Mouse (Mus musculus) limb, embryonic 15.5 days (tissue): ENCODE results near the gene Vac14. TPM values are rescaled to one million over a fixed set of nuclear protein-coding genes. Genes with fewer than 3 reads are reported as not detected.
"Not testable (repeated sequence)": the region's sequence is repeated elsewhere in the genome, so short reads cannot be mapped to it uniquely, and the experiment has no call there.

Source experiments
- ATAC-seq: fragments of 200-750 bp; cut with Nextera tagmentation; 2 replicates; pipeline ENCODE4 v1.8.0; 2017; ENCODE audit warnings: low read depth, moderate TSS enrichment; ENCODE audit not compliant: insufficient number of reproducible peaks, low FRiP score, low TSS enrichment
- H3K27ac ChIP-seq: fragments of 300-500 bp; sonication (generic); 2 replicates; pipeline ENCODE4 v1.5.1; 2015; ENCODE audit warnings: moderate library complexity, mild to moderate bottlenecking, inconsistent platforms
- H3K27me3 ChIP-seq: fragments of 300-500 bp; sonication (generic); 2 replicates; pipeline ENCODE4 v1.6.1; 2015; ENCODE audit warnings: inconsistent platforms
- H3K36me3 ChIP-seq: fragments of 300-500 bp; sonication (generic); 2 replicates; pipeline ENCODE4 v1.6.1; 2015; ENCODE audit warnings: inconsistent platforms
- H3K4me1 ChIP-seq: fragments of 300-500 bp; sonication (generic); 2 replicates; pipeline ENCODE4 v1.6.1; 2015; ENCODE audit warnings: inconsistent platforms
- H3K4me2 ChIP-seq: fragments of 300-500 bp; sonication (generic); 2 replicates; pipeline ENCODE4 v1.6.1; 2015; ENCODE audit warnings: mild to moderate bottlenecking, inconsistent platforms
- H3K4me3 ChIP-seq: fragments of 300-500 bp; sonication (generic); 2 replicates; pipeline ENCODE4 v1.5.1; 2015; ENCODE audit warnings: mild to moderate bottlenecking, inconsistent platforms
- H3K9ac ChIP-seq: fragments of 300-500 bp; sonication (generic); 2 replicates; pipeline ENCODE4 v1.6.1; 2015; ENCODE audit warnings: inconsistent platforms
- H3K9me3 ChIP-seq: fragments of 300-500 bp; sonication (generic); 2 replicates; pipeline ENCODE4 v1.6.1; 2016; ENCODE audit warnings: inconsistent platforms
- WGBS: fragments of 180-500 bp; shearing (Covaris S2); methylation state at CpG from one replicate; pipeline ENCODE4 v1.1.7; 2015; 5-methylcytosine and 5-hydroxymethylcytosine counted together
- polyA plus RNA-seq: library from polyadenylated mRNA; unstranded; fragments of >200 nt; fragmentation: Nextera tagmentation; extraction: Ambion mirVana; gene quantifications from 2 replicates; pipeline ENCODE4 v1.2.1, GENCODE M21; 2015

The Vac14 gene
- polyA plus RNA-seq, 1 experiment from 2014 or later, result 14.2 TPM

DNA sequence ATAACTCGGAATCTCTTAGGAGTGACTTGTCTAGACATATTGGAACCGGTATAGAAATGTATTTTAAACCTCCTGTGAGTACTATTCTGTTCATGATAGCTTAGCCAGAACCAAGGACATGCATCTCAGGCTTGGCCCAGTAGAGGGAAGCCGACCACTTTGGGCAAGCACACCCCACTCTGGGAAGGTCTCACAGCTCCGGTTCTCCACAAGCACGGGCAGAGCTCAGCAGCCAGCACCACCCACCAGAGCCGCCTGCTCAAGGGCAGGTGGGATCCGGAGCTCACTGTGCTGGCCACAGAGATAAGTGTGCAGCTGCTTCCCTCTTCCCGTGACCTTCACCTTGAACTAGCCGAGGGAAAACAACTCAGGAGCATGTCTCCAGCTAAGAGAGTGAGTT lies 32.5 kb downstream of the Vac14 start:
- no peak overlapping the region for H3K4me2 ChIP-seq
- no peak overlapping the region for H3K9ac ChIP-seq
- no peak overlapping the region for H3K4me3 ChIP-seq
- no peaks in the 10 kb centered on the region for H3K4me1 ChIP-seq
- 85% methylated on average over 9 of the region's 9 CpGs for WGBS
- H3K9me3 ChIP-seq, result no peaks in the 10 kb centered on the region
- no peak overlapping the region for H3K27ac ChIP-seq
- peaks cover 27% of the 10 kb centered on the region for H3K36me3 ChIP-seq
- H3K27me3 ChIP-seq, result no peaks in the 10 kb centered on the region
- ATAC-seq, result no peak

DNA sequence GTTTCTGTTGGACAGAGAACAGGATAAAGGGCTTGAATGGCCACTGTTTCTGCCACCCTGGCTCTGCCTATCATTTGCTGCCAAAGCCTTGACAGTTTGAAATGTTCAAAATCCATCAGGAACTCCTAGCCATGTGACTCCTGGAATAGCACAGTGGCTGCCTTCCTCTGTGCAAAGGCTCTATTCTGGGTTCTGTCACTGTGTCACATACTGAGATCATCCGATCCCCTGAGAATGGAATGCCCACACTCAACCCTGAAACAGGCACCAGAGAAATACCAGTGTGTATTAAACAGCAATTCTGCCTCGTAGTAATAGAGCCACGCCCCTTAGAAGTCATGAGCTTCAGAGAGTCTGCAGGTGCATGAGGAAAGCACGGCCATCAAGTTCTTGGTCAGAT lies 33.5 kb downstream of the Vac14 start:
- Histone ChIP-seq H3K27ac (no peak overlapping the region), H3K9me3 (no peaks in the 10 kb centered on the region), H3K9ac (no peak overlapping the region), H3K27me3 (no peaks in the 10 kb centered on the region), H3K36me3 (peaks cover 25% of the 10 kb centered on the region), H3K4me2 (no peak overlapping the region), H3K4me3 (no peak overlapping the region), H3K4me1 (no peaks in the 10 kb centered on the region)
- no peak; the same call in 1 of the 2 replicates for ATAC-seq
- WGBS, result 80% methylated on average over 4 of the region's 4 CpGs

DNA sequence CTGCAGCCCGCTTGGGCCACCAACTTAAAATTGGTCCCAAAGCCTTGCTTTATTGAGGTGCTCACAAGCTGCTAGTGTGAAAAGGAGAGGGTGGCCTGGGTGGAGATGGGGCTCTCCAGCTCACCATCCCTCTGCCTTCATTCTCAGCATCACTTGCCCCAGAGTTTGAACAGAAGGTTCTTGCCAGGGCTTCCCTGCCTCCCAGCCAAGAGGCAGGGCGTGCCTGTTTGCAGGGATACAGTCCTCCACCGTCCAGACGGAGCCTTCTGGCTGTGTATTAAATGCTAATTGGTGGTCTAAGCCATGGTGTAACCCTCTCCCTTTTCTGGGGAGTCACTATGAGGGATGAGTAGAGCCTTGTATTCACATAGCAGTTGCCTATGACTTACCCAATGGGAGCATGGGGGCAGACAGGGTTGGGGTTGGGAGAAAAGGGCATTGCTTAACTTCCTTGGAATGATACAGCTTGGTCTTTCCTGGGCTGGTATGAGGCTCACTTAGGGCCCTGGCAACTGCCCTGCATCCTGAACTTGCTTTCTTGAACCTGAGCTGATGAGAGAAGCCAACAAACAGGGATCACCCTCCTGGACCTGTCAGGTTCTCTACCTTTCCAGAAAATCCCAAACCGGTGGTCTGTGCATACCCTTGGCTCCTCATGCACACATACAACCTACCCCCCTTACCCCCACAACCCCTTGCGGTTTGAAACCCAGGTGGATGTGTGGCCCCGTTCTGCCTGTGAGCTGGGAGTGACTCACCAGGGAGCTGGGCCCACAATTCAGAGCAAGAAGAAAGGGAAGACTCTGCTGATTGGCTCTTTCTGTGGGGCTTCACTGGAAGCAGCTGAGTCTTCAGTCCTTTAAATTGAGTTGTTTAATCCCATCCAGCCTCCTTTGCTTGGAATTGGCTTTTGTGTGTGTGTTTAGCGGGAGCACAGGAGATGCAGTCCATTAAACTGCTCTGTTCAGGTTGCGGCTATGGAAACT lies 36.0 kb downstream of the Vac14 start:
- H3K4me2 ChIP-seq, result no peak overlapping the region
- peaks cover 23% of the 10 kb centered on the region for H3K36me3 ChIP-seq
- H3K27me3 ChIP-seq, result no peaks in the 10 kb centered on the region
- 84% methylated on average over 9 of the region's 9 CpGs for WGBS
- no peak overlapping the region for H3K27ac ChIP-seq
- no peak overlapping the region for H3K9ac ChIP-seq
- no peaks in the 10 kb centered on the region for H3K4me1 ChIP-seq
- no peak overlapping the region for H3K4me3 ChIP-seq
- no peak for ATAC-seq
- H3K9me3 ChIP-seq, result no peaks in the 10 kb centered on the region

DNA sequence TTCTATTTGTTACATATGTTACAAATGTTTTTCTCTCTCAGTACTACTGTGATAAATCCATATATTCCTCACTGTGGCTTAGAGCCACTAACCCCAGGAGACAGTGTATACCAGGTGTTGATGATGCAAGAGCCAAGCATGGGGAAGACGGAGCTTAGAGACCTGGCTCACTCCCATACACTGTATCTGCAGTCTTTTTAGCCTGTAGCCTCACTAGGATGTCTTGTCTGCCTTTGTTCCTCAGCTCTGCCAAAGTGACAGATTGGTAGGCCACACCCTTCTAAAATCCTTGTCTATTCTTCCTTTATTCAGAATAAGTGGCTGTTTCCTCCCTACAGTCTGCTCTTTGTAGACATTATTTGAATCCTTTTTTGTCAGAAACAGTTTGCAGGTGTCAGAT lies 37.4 kb downstream of the Vac14 start:
- H3K9me3 ChIP-seq, result no peaks in the 10 kb centered on the region
- WGBS, result 57% methylated on average over 1 of the region's 1 CpGs
- no peak for ATAC-seq
- peaks cover 18% of the 10 kb centered on the region for H3K36me3 ChIP-seq
- no peak overlapping the region for H3K27ac ChIP-seq
- no peaks in the 10 kb centered on the region for H3K4me1 ChIP-seq
- H3K9ac ChIP-seq, result no peak overlapping the region
- no peaks in the 10 kb centered on the region for H3K27me3 ChIP-seq
- H3K4me2 ChIP-seq, result no peak overlapping the region
- H3K4me3 ChIP-seq, result no peak overlapping the region

DNA sequence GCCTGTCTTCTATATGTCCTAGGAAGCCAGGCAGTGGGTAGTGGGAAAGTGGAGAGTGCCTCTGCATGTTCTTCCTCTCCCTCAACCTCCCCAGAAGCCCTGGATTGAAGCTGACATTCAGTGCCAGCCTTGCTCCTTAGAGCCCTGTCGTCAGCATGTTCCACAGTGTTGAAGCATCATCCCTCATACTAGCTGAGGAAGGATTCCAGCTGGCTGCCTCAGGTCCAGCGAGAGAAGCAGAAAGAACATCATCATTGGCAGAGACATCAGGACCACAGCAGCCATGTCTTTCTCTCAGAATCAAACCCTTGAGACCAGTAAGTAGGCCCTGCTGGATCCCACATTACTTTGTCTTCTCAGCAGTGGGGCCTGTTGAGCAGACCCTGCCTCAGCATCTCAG lies 39.3 kb downstream of the Vac14 start:
- Histone ChIP-seq H3K27ac (no peak overlapping the region), H3K4me2 (no peak overlapping the region), H3K9me3 (no peaks in the 10 kb centered on the region), H3K4me3 (no peak overlapping the region), H3K4me1 (no peaks in the 10 kb centered on the region), H3K27me3 (no peaks in the 10 kb centered on the region), H3K36me3 (peaks cover 15% of the 10 kb centered on the region), H3K9ac (no peak overlapping the region)
- WGBS, result 88% methylated on average over 2 of the region's 2 CpGs
- no peak for ATAC-seq

DNA sequence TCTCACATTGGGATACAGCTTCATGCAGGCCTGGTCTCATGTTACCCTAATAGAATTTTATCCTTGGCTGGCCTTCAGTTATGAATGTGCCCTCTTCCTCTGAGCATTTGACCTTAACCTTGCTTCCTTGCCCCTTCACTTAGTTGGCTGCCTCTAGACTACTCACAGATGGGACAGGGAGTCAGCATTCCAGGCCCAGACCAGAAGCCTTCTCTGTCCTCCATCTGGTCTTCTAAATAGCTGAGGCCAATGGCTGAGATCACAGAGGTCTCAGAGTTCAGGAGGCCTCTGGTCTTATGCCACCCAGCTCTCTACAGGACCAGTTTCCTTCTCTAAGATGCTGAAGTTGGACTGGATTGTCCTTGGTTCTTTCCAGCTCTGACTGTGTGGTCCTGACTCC lies 41.7 kb downstream of the Vac14 start:
- peaks cover 10% of the 10 kb centered on the region for H3K36me3 ChIP-seq
- no peaks in the 10 kb centered on the region for H3K27me3 ChIP-seq

DNA sequence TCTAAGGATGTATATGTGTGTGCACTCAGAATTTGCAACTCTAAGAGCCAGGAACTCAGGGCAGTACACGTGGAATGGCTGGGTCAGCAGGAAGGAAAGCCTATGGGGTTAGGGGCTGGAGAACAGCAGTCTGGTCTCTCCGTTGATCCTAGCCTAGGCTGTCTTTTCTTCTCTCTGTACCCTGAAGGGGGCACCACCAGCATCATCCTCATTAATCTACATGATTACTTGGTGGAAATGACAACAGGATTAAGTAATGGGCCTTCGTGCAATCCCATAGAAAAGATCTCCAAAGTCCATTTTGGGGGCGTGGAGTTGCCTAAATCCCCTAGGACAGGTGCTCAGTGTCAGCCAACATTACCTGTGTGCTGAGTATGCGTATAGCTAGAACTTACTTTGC lies 44.2 kb downstream of the Vac14 start:
- no peak overlapping the region for H3K9ac ChIP-seq
- H3K4me3 ChIP-seq, result no peak overlapping the region
- peaks cover 9% of the 10 kb centered on the region; the same call in 1 of the 2 replicates for H3K4me1 ChIP-seq
- H3K27ac ChIP-seq, result no peak overlapping the region
- no peaks in the 10 kb centered on the region for H3K9me3 ChIP-seq
- WGBS, result 76% methylated on average over 5 of the region's 5 CpGs
- ATAC-seq, result no peak; the same call in 1 of the 2 replicates
- no peak overlapping the region for H3K4me2 ChIP-seq
- H3K36me3 ChIP-seq, result peaks cover 9% of the 10 kb centered on the region
- H3K27me3 ChIP-seq, result no peaks in the 10 kb centered on the region

More for the DNA sequence above, 41.7 kb downstream of the Vac14 start:
- Histone ChIP-seq H3K9me3 (no peaks in the 10 kb centered on the region), H3K4me1 (peaks cover 9% of the 10 kb centered on the region; the same call in 1 of the 2 replicates), H3K27ac (no peak overlapping the region), H3K4me2 (no peak overlapping the region), H3K4me3 (no peak overlapping the region), H3K9ac (no peak overlapping the region)
- ATAC-seq, result no peak

DNA sequence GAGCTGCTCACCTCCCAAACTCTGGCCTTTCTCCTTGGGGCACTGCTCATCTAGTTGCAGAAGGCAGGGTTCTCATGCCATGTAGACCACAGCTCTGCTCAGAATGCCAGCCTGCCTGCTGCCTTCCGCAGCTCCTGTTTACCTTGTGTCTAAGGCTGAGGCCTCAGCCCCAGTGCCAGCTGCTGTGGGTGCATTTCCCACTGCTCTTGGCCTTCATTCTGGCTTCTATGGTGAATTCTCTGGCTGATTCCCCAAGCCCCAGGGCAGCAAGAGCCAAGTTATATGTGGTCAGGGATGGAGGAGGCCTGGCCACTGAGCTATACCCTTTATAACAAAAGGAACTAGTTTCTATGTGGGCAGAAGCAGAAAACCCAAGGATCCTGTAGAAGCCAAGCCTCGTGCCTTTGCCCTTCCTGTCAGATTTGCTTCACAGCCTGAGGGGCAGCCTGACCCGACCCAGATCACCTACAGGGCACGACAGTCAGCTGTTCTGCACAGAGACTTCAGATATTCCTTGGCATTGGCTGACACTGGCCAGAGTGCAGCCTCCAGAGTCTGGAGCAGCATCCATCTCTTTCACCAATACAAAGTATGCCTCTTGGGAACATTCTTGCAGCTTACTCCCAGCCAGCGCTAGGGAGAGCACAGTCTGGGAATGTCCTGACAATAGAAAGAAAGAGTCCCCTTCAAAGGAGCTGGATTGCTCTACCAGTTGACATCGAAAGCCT lies 44.8 kb downstream of the Vac14 start:
- H3K4me2 ChIP-seq, result no peak overlapping the region
- H3K27ac ChIP-seq, result no peak overlapping the region
- peaks cover 5% of the 10 kb centered on the region; the same call in 1 of the 2 replicates for H3K36me3 ChIP-seq
- H3K4me3 ChIP-seq, result no peak overlapping the region
- no peak for ATAC-seq
- no peak overlapping the region for H3K9ac ChIP-seq
- peaks cover 9% of the 10 kb centered on the region; the same call in 1 of the 2 replicates for H3K4me1 ChIP-seq
- 80% methylated on average over 6 of the region's 6 CpGs for WGBS
- no peaks in the 10 kb centered on the region for H3K27me3 ChIP-seq
- no peaks in the 10 kb centered on the region for H3K9me3 ChIP-seq

DNA sequence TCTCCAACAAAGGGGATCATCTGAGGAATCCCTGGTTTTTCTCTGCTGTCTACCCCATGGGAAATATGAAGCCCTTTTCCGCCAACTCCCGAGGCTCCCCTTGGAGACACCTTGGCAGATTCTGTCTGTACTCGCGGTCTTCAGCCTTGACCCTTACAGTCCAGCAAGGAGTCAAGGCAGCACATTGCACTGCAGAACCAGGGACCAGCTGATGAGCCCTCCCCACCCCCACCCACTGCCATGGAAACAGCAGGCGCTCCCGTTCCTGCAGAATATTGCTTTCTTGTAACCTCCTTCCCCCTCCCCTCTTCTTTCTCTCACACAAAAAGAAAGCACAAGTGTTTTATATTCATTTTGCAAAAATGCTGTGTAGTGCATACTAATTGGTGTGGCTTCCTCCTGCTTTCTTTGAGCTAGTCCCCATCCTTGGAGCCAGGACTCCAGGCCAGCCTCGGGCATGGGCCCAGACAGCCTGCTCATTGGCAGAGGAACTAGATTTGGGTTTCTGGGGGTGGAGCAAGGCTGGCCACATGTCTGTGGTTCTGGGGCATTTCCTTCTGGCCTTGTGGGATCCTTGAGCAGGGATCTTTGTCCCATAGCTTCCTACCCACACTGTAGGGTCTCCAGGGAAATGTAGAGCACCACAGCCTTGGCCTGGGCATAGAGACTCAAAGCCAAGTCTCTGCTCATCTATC lies 46.0 kb downstream of the Vac14 start:
- 65% methylated on average over 7 of the region's 7 CpGs for WGBS

DNA sequence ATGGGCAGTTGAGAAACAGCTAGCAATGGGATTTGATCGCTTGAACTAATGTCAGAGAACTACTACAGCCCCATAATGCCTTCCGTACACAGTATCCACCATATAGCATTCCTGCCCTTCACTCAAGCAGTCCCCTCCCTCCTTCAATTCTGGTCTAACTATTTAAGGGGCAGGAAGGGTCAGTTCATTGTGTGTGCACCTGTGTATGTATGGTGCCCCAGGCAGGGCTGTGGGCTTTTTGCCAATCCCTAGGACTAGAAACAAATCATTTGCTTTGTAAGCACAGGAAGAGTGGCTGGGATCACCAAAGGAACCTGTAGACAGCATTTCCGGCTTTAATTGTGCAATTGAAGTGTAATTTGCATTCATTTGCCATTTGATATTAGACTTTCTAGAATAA lies 46.6 kb downstream of the Vac14 start:
- Histone ChIP-seq H3K9ac (no peak overlapping the region), H3K4me1 (peaks cover 11% of the 10 kb centered on the region; the same call in 1 of the 2 replicates), H3K9me3 (no peaks in the 10 kb centered on the region), H3K4me2 (no peak overlapping the region), H3K27me3 (no peaks in the 10 kb centered on the region), H3K4me3 (no peak overlapping the region), H3K36me3 (peaks cover 5% of the 10 kb centered on the region; the same call in 1 of the 2 replicates), H3K27ac (no peak overlapping the region)
- WGBS, result 85% methylated on average over 3 of the region's 3 CpGs
- ATAC-seq, result no peak

More for the DNA sequence above, 46.0 kb downstream of the Vac14 start:
- H3K9ac ChIP-seq, result no peak overlapping the region
- H3K27ac ChIP-seq, result no peak overlapping the region
- no peak for ATAC-seq
- H3K36me3 ChIP-seq, result peaks cover 5% of the 10 kb centered on the region; the same call in 1 of the 2 replicates
- H3K27me3 ChIP-seq, result no peaks in the 10 kb centered on the region
- no peak overlapping the region for H3K4me3 ChIP-seq
- H3K4me2 ChIP-seq, result no peak overlapping the region
- peaks cover 11% of the 10 kb centered on the region; the same call in 1 of the 2 replicates for H3K4me1 ChIP-seq
- no peaks in the 10 kb centered on the region for H3K9me3 ChIP-seq

DNA sequence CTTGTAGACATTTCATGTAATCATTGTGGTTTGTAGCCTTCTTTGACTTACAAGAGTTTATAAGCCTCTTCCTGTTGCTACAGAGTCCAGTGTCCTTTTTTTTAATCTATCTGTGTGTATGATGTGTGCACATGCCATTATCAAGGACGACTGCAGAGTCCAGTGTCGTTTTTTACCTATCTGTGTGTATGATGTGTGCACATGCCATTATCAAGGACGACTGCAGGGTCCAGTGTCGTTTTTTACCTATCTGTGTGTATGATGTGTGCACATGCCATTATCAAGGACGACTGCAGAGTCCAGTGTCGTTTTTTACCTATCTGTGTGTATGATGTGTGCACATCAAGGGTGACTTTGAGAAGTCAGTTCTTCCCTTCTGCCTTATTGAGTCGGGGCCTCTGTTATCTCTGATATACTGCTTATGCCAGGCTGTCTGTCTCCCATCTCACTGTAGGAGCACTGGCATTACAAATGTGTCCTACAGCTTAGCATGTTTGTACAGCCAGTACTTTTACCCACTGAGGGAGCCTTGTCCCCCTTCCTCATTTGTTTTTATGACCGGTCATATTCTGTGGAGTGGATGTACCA lies 49.3 kb downstream of the Vac14 start:
- H3K9ac ChIP-seq, ATAC-seq, H3K4me2 ChIP-seq, H3K9me3 ChIP-seq, H3K36me3 ChIP-seq, H3K27ac ChIP-seq, H3K4me3 ChIP-seq, H3K27me3 ChIP-seq: not testable (repeated sequence)
- peaks cover 25% of the 10 kb centered on the region for H3K4me1 ChIP-seq
- 88% methylated on average over 8 of the region's 8 CpGs for WGBS
